Mouse (Mus musculus) heart, adult 18-20 months (tissue): ENCODE results near the gene Trabd2b. TPM values are rescaled to one million over a fixed set of nuclear protein-coding genes. Genes with fewer than 3 reads are reported as not detected.

Experiments used
- DNase-seq, 2 experiments: peaks; one replicate each; pipeline ENCODE4 v3.0.0; 2021 to 2022; ENCODE audit warnings: mixed read lengths in 1 of 2
- total RNA-seq, 2 experiments: library from RNA; stranded (reverse); gene quantifications; 2 replicates each; pipeline ENCODE4 v1.2.3; 2021

The Trabd2b gene
- total RNA-seq, 2 experiments from 2014 or later: 55.0 to 56.7 TPM

DNA sequence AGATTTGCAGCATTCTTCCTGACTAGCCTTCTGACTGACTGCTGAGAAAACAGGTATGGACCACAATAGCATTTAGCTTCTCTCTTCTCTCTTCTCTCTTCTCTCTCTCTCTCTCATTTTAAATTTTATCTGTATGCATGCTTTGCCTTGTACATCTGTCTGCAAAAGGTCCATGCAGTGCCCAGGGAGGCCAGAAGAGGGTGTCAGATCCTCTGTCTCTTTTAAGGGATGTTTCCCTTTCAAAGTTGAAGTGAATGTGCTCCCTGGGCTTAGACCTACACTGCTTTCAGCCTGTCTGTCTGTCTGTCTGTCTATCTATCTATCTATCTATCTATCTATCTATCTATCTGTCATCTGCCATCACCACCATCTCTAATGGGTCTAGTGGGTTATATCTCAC is 8.9 kb upstream of the Trabd2b start:
- DNase-seq: peak in 1 of 2 experiments; percentile 76

DNA sequence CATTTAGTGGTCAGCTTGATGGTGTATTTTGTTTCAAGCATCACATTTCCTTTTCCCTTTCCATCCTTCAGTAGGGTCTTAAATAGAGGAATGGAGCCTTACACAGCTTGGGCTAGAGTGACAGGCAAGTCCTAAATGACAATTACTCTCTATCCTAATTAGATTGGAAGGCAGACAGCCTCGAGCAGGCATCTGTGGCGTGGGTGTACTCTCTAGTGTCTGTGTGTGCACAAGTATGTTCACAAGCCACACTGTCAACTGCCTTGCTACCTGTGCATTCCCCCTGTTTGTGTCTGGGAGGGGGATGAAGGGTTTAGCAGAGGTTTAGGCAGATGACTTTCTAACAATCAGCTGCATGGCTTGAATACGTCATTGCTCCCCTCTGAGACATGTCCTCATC is 6.7 kb upstream of the Trabd2b start:
- no peak for DNase-seq

DNA sequence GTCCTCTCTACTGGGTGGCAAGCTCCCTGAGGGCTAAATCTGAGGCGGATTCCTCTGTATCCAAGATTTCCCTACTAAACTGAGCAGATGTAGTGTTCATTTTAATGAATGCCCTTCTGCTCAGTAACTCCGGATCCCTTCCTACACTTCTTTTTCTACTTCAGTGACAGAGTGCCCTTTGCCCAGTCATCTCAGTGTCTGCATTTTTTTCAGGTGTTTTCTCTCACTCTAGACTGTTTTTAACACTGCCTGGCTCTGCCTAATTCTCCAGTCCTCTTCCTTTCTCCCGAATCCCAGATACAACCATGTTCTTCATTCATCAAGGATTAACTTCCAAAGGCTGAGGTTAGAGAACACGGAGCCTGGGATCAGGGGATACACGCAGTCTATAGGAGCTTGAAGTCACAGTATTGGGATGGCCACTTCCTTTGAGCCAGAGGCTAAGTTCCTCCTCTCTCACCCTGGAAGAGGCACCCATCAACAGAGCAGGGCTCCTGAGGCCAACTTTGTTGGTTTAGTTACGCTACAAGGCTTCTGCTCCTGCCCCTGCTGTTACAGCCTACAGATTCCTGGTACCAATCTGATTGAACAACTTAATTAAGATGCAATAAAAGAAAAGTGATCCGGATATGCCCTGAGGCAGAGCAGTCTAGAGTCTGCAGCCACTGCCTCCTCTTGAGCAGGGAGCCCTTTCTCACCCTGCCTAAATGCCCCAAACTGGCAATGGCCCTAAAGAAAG is 4.4 kb upstream of the Trabd2b start:
- no peak for DNase-seq

DNA sequence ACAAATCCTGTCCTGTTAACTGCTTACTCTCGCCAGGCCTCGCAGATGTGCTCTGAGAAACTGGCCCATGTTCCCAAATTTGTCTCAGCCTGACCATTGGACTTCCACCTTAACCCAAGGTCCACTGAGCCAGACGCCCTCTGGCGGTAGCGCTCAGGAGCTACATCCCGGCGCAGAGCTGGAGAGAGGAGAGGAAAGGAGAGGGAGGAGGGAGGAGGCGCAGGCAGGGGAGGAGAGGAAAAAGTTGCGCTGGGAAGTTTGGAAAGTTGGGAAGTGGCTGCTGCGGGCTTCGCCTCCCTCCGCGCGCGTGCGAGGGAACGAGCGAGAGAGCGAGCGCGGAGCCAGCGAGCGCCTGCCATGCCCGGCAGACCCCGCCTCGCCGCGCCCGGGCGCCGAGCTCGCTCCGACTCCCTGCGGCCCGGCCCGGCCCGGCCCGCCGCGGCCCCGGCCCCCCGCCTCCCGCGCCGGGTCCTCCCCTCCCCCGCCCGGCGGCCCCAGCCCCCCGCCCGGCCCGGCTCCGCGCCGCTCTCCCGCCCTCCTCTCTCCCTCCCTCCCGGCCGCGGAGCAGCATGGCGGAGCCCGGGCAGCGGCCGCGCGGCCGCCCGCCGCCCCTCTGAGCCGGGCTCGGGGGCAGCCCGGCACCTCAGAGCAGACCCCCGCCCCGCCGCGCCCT is 706 bp upstream of the Trabd2b start:
- DNase-seq: peak; percentile 93

DNA sequence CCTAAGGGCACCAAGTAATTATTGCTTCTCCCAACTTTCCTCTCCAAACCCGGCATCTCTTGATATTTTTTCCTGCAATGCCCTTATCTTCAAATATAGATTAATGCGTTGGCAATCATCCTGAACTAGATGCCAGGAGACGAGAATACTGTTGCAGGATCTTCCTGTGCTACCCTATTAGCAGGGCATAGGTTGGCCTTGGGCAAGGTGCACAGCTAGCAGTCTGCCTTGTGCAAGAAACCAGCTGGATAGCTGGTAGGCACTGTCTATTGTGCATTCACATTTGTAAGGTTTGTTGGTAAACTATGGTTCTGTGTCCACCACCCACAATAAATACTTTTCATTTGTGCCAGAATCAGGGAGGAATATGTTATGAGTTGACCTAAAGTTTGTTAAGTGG is 992 bp downstream of the Trabd2b start:
- peak in 1 of 2 experiments; percentile 21 for DNase-seq

DNA sequence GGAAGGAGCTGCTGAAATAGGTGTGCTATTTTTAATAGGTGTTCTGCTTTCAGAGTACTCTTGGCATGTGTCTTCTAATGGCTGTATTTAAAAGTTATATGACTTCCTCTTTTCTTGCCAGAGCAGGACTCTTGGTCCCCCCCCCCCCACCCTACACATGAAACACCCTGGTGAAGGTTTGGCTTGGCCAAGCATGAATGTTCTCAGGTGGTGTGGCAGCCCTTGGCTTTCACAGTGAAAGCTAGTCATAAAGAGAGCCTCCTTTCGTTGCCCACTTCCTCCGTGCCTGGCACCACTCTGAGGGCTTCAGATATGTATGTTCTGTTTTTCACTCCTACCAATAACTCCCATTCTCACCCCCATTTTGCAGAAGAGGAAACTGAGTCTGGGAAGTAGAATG is 1.8 kb downstream of the Trabd2b start:
- DNase-seq: peak in 1 of 2 experiments; percentile 19

DNA sequence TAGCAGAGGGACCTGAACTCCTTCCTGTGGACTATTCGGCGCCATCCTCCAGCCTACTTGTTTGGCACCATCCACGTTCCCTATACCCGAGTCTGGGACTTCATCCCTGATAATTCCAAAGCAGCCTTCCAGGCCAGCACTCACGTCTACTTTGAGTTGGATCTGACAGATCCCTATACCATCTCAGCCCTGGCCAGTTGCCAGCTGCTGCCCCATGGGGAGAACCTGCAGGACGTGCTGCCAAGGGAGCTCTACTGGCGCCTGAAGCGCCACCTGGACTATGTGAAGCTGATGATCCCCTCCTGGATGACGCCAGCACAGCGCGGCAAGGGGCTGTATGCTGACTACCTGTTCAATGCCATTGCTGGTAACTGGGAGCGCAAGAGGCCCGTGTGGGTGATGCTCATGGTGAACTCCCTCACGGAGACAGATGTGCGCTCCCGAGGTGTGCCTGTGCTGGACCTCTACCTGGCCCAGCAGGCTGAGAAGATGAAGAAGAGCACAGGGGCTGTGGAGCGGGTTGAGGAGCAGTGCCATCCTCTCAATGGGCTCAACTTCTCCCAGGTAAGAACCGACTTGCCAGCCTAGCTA is 2.5 kb downstream of the Trabd2b start:
- peak in 1 of 2 experiments; percentile 17 for DNase-seq

DNA sequence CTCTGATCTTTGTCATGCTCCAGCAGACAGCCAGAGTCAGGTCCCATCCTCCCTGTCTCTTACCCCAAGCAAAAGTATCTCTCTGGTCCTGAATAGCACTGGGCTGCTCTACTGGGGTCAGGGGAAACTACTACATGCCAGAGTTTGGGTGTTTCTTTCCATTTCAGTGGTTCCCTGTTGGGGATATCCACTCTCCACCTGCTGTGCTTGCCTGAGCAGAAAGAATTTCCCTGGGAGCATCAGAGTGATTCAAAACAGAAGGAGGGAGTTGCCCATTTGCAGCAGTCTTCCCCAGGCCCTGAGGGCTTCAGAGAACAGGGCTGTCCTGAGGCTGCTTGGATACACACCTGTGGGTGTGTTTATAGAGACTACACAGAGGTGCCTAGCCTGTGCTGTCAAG is 3.0 kb downstream of the Trabd2b start:
- DNase-seq: no peak

DNA sequence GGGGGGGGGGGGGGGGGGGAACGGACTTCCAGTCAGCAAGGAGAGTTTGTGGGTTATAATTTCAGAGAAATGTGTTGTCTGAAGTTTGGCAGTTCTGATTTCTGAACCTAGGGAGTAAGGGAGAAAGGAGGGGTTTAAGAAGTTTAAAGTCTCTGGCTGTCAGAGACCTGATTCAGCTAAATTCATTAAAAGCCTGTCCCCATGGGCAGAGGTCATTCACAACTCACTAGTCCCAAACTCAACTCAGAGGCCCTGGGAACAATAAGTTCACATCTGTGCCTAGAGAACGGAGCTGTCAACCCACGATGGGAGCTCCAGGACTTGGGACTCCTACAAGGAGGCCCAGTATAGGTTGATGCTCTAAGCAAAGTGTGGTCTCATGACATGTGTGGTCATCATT is 3.5 kb downstream of the Trabd2b start:
- peak in 1 of 2 experiments; percentile 21 for DNase-seq

DNA sequence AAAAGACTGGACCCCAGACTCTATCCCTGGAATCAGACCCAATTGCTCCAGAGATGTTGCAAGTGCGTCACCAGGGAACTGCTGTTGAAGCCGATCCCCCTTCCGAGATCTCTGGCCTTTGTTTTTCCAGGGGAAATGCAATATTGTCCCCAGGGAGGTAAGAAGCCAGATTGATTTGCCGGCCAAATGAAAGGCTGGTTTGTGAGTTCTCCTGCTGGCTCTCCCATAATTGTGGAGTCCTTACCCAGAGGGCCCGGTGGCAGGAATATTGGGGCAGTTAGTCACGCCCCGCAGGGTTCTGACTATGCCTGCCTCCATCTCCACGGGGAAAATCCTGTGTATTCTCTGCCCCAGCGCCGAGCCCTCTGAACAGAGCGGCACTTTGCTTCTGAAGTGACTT is 3.9 kb downstream of the Trabd2b start:
- peak; percentile 58 for DNase-seq

DNA sequence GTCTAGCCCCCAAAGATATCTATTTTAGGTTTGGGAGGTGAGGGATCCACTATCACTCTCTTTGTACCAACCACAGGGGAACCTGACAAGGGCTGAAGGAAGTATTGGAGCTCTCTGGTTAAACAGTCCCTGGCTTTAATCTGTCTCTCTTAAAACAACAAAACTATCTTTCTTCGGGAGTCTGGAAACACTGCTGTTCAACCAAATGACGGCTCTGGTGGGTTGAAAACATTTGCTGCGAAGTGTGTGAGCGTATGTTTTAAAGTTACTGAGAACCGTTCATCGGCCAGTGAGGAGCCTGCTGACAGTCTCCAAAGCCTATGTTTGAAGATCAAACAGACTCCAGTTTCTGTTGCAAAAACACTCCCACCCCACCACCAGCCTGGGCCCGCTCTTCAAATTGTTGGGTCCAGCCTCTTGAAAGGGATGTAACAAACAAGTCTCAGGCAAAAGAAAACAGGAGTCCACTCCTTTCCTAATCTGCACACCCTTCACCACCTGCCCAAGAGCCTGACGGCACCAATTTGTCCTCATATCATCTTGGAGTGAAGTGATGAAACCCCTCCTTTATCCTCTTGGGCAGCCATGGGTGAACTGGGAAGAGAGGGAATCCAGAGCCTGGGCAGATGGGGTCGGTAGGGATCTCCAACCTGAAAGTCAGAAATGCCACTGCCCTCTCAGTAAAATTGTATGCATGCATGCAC is 4.6 kb downstream of the Trabd2b start:
- no peak for DNase-seq

DNA sequence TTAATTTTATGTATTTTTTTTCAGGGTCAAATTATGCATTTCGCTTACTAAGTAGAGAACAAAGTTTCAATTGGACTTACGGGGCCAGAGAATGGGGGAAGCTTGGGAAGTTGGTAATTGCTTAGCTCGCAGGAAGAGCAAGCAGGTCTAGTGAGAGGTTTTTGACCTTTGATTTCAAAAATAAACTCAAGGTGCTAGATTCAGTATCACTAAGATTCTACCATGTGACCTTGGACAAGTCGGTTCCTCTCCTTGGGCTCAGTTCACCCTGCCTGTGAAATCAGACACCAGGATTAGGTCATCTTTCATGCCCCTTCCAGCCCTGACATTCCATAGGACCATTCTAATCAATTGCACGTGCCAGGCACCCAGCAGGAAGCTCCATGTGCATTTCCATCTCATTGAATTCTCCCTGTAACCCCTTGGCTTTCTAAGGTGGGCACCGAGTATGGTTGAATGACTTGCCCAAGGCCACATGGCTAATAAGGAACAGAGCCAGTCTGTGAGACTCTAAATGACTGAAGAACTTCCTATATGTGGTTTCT is 5.4 kb downstream of the Trabd2b start:
- DNase-seq: no peak

DNA sequence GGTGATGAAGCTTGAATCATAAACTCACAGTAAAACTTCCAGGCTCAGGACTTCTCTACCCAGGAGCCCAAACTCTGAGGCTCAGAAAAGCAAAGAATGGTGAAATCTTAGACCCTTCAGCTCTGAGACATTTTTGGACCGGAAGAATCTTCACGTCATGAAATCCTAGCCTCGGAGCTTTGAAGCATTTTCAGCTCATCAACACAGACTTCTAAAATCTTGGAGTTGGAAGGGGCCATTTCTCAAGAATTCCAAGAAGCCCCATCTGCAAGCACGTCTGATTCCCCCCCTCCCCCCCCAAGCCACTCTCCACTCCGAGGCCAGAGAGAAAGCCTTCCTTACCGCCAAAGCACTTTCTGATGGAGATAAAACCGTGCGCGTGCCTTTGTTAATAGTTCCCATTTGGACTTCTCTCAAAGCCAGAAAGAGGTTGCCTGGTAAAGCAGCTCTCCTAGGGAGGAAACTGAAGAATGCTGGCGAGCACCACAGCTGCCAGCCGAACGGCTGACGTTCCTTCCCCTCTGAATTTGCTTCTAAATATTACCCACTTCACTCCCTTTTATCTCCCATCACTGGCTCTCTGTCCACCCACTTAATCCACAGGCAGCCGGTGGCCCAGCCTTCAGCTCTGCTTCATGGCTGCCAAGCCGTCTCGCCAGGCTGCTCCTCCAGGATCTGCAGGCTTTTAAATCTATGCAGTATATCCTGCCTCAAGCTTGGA is 9.6 kb downstream of the Trabd2b start:
- DNase-seq: peak; percentile 56 to 82

DNA sequence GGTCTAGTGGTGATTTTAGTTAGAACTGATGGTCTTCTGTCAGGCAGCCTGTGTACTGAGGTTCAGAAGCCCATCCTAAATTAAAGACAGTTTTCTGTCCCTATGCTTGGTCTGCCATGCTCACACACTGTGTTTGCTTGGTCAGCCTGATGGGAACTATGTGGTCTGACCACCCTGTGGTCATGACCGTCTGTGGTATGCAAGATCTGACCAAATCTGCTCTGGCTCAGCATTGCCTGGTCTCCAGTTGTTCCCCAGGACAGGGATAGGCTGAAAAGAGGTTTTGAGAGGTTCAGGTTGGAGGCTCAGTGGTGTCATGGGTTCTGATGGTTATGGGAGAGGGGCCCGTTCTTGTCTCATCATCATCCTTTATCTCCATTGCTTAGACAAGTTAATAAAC is 13.6 kb downstream of the Trabd2b start:
- DNase-seq: no peak

DNA sequence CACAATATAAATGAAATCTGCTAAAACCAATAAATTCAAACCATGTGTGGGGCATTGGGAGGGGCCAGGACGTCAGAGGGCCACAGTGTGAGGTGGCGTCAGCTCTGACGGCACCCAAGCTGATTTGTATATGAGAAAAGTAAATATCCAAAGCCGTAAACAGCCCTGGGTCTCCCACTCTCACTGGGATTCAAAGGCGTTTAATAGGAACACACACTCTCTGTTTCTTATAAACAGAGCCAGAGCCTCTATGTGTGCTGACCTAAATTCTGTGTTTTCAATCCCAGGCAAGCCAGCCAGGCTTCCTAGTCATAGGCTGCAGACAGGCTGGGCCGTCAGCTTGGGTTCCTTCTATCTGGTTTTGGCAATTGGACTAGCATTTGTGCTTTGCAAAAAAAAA is 16.6 kb downstream of the Trabd2b start:
- peak; percentile 12 to 21 for DNase-seq

DNA sequence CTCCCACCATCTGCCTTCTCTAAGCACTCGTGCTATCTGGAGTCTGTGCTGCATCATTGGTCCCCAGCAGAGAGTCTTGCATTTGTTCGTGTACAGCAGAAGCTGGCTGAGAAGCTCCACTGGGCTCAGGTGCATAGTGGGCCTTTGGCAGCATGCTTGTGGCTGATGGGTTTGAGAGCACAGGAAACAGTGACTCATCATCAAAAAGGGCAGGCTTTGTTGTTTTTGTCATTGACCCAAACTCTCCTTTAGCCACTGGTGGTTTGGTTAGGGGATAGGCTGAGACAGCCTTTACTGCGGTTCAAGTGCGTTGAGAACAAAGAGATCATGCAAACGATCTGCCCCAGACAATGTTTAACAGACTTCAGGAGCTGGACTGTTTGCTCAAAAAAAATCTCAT is 19.3 kb downstream of the Trabd2b start:
- DNase-seq: no peak

DNA sequence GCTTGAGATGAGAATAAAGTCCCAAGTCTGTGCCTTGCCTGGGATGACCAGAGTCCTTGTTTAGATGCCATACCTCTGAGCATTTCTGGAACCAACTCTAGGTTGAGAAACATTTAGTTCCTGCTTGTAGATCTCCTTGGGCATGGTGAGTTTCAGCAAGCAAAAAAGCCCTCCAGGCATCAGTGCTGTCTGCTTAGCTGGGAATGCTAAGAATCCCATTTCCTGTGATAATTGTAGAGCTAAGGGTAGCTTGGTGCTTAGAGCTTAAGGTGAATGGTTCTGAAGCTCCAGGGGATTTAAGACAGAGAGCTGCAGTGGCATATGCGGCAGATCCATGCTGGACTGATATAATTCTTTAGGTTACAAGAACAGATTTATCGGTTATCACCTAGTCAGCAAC is 26.2 kb downstream of the Trabd2b start:
- DNase-seq: no peak

DNA sequence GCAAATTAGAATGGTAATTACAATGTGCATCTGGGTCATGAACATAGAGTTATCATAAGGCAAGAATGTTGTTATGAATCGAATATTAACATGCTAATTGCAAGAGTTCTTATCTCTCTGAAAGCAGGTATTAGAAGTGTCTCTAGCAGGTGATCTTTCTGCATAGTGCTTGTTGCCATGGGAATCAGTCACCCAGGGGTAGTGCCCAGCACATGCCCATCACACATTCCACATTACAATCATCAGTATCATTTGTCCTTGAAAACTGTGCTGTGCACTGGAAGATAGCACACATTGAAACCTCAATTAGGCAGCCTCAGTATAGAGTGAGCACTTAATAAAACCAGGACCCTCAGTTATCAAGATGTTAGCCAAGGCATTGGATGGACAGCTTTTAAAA is 26.9 kb downstream of the Trabd2b start:
- DNase-seq: no peak

DNA sequence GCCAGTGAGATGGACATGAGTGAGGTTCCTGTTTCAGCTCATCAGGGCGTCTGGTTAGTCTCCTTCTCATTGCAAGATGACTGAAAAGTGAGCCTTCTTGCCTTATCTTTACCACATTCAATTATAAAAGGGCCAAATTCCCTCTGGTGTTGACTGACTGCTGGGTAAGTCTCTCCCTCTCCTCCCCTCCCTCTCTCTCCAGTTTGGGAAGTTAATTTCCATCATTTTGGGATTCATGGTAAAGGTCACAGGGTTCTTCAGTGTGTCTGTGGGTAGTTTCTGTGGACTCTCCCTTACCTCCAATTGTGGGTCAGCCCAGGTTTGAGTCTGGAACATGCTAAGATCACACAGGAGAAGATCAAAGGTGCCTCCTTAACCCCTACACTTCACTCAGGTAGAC is 28.2 kb downstream of the Trabd2b start:
- DNase-seq: no peak

DNA sequence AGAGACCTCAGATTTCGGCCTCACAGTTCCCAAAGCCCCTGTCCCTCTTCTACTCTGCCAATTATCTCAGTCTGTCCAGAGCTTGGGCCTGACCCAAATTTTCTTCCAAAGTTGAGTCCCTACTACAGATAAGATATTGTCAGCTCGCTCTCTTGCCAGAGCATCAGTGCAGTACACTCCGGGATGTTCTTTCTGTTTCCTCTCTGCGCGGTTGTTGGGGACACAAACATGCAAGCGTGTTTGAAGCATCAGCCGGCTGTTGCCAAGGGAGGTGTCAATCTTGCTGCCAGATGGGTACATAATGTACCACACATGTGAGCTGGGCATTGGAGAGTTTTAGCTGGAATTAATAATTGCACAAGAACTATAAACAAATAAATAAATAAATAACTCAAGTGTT is 28.9 kb downstream of the Trabd2b start:
- DNase-seq: peak; percentile 36 to 39

DNA sequence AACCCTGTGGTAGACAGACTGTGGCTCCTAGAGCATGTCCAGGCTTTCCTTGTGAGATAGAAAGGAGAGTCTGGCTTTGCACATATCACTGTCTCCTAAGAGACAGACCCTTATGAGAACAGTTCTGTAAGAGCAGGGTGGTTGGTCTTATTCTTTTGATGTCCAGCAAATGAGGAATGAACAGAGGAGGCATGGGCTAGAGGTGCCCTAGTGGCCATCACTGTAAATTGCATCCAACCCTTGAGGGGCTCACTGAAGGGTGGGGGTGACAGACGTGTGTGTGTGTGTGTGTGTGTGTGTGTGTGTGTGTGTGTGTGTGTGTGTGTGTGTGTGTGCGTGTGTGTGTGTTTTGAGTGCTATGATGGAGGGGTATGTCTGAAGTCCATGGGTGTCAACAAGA is 32.2 kb downstream of the Trabd2b start:
- no peak for DNase-seq

DNA sequence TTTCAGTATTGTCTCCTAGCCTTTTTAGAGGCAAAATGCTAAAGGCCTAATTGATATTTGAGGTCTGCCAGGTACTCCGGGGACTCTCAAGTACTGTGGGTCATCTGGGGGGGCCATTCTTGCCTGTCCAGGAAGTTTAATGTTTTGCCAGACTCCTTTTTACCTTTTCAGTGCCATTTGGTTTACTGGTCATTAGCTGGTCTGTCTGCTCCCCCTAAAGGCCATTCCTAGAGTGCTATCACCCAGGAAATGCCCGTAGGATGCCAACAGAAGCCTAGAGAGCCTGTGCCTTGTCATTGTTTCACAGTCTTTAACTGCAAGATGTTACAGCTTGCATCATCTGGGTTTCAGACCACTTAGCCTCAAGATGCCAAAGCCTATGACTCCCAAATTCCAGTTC is 35.7 kb downstream of the Trabd2b start:
- DNase-seq: peak in 1 of 2 experiments; percentile 46
